Mouse (Mus musculus): ENCODE measurements at regions not wholly inside any gene's neighbourhood (a gene's known extent, or its start where the extent isn't known, plus 50 kb on each side); places are given as distances from the start of the nearest gene placed in this dataset.

- no peak for ATAC-seq (replicated peaks; ENCODE audit: low FRiP score, poor library complexity, severe bottlenecking)
These were observed 964.0 kb downstream of the Epha4 start for GRCm38 (mm10) chr1:76550876-76551275.

- ATAC-seq (replicated peaks; ENCODE audit: low FRiP score, poor library complexity, severe bottlenecking): no peak
These were observed 955.4 kb downstream of the Epha4 start for GRCm38 (mm10) chr1:76559441-76559840.

- no peak for ATAC-seq (replicated peaks; ENCODE audit: low FRiP score, poor library complexity, severe bottlenecking)
These were observed 939.4 kb downstream of the Epha4 start for GRCm38 (mm10) chr1:76575487-76575886.

- ATAC-seq (replicated peaks; ENCODE audit: low FRiP score, poor library complexity, severe bottlenecking): no peak
These were observed 929.0 kb downstream of the Epha4 start for GRCm38 (mm10) chr1:76585921-76586320.

- no peak for ATAC-seq (replicated peaks; ENCODE audit: low FRiP score, poor library complexity, severe bottlenecking)
These were observed 889.1 kb downstream of the Epha4 start for GRCm38 (mm10) chr1:76625831-76626230.

DNA sequence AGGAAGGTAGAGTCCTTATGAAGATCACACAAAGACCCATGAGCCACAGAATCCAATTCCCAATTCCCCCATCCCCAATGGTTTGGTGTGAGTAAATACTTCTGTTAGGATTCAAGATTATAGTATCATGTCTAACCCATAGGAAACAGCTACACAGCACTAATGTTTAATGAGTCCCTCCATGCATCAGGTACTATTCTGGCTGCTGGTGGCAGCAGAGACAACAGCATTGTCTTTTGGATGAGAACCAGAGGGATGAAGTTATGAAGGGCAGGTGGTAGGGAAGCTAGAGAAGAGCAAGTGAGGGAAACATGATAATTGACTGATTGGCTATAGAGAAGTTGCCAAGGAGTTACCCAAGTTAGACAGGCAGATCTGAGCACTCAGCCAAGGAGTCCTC lies 885.0 kb downstream of the Epha4 start:
- ATAC-seq (replicated peaks; ENCODE audit: low FRiP score, poor library complexity, severe bottlenecking): no peak

DNA sequence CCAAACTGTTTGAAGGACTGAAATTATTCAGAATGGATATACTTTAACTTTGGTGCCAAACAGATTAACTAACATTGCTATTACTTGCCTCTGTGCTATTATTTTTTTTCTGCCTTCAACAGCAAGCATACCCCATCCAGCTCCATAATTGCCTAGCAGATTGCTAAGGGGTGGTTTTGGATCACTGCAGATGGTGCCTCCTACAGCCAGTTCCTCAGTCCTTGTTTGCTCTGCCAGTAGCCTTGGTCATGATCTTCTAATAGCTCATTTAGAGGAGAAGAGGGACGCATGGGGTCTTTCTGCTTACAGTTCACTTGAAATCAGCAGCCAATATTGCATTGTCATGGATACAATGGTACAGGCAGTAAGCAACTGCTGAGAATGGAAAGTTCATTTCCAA lies 880.8 kb downstream of the Epha4 start:
- ATAC-seq (replicated peaks; ENCODE audit: low FRiP score, poor library complexity, severe bottlenecking): no peak

DNA sequence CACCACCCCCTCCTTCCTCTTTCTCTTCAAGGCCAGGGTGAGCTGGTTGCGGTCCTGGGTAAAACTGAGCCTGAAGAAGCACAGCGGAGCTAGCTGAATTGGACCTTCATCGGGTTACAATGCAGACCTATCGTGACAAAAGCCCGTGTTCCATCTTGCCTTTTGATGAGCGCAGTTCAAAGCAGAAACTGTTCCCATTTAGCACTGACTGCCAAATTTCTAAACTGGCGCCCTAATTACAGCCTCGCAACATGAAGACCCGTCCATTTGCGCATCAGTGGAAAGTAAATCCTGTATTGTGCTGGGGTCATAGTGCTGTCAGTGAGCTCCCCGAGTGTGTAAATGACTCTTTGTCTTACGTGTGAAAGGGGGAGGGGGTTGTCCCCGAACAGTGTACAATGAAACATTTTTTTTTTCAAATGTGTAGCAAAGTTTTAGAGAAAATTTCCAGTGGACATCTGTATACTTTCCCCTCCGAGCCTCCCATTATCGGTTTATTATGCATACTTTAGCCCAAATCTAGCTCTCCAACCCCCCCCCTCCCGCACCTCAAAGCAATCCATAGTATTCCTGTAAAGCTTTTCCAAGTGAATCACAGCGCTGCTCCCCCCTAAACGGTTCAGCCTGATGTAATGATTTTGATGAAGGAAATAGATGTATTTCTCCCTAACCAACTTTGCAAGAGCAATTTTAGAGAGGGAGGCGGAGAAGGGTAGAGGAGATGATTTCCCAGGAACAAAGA lies 877.4 kb downstream of the Epha4 start:
- no peak for ATAC-seq (replicated peaks; ENCODE audit: low FRiP score, poor library complexity, severe bottlenecking)

DNA sequence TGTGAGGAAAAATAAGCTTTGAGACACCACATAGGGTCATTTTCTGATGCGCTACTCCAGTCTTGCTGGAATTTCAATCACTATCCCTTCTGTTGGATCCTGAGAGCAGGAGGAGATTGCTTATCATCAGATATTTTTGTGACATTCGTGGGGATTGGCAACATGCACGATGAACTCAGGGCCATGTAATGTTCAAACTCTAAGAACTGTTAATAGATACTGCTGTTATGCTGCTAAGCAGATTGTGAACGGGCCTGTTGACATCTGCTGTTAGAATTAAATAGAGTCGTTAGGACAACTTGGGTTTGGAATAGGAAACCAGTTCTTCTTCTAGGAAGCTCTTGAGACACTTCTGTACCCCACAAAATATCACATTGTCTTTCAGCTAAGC lies 876.9 kb downstream of the Epha4 start:
- no peak for ATAC-seq (replicated peaks; ENCODE audit: low FRiP score, poor library complexity, severe bottlenecking)

GRCm38 (mm10) chr1:76641181-76641711 lies 873.6 kb downstream of the Epha4 start:
- ATAC-seq (replicated peaks; ENCODE audit: low FRiP score, poor library complexity, severe bottlenecking): no peak

DNA sequence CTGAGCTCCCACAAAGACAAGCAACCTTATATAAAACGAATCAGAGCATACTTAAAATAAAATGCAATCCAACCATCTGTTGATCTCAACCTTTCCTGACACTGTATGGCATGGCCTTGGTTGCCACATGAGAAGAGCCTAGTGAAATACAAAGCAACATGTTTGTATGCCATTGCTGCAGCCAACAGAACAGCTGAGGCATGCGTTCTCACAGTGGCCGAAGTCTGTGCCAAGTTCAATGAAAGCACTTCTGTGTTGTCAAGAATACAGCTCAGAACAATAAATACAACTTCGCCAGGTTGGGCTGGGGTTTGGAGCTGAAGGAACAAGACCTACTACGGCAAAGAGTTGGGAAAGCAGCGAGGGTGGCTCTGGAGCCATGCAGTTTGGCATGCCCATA lies 872.2 kb downstream of the Epha4 start:
- no peak for ATAC-seq (replicated peaks; ENCODE audit: low FRiP score, poor library complexity, severe bottlenecking)

DNA sequence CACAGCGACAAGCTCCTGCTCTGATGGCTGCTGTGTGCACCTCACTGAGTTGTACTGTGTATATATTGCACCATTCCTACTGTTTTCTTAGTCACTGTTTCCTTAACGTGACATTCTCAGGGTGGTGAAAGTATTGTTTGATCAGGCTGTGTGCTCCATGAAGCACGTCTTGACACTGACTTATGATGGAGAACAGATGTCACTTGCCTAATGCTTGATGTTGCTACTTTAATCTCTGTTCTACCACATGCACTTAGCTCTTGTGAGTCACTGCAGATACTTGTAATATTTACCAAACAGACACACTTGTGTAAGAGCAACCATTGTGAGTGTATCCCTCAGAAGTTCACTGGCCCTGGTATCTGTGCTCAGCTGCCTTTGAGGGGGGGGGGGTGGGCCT lies 870.0 kb downstream of the Epha4 start:
- ATAC-seq (replicated peaks; ENCODE audit: low FRiP score, poor library complexity, severe bottlenecking): no peak

- no peak for ATAC-seq (replicated peaks; ENCODE audit: low FRiP score, poor library complexity, severe bottlenecking)
These were observed 860.1 kb downstream of the Epha4 start for GRCm38 (mm10) chr1:76654826-76655225.

DNA sequence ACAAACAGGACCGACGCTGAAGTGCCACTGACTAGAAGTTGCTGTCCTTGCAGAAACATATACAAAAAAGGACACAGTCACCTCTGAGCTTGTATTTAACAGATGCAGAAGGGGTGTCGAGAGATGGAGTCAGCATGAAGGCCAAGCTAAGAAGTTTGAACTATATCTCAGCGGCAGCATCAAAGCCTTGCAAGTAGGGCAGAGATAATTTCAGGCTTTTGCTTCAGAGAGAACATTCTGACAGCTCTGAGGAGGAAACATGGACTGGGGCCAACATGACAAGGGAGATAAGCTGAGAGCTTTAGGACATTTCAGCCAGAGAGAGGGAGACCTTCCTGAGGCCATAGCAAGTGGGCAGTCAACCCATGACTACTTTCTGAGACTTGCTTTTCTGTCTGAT lies 856.7 kb downstream of the Epha4 start:
- no peak for ATAC-seq (replicated peaks; ENCODE audit: low FRiP score, poor library complexity, severe bottlenecking)

- no peak for ATAC-seq (replicated peaks; ENCODE audit: low FRiP score, poor library complexity, severe bottlenecking)
These were observed 854.7 kb downstream of the Epha4 start for GRCm38 (mm10) chr1:76660146-76660545.

GRCm38 (mm10) chr1:76664381-76664780 lies 850.5 kb downstream of the Epha4 start:
- ATAC-seq (replicated peaks; ENCODE audit: low FRiP score, poor library complexity, severe bottlenecking): no peak

DNA sequence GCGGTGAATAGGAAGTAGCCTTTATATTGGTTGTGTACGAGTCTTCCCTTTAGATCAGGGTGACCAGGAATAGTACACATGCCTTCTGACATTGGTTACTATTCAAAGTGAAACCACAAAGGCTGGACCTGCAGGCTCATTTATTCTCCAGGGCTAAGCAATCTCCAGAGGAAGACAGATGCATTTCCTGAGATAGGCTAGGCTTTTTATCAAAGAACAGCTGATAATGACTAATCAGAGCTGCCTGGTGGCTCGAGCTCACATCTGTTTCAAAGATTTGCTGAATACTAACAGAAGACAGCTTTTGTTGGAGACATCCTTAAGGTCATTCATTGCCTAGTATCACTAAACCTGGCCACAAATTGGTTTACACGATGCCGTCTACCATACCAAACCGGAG lies 838.1 kb downstream of the Epha4 start:
- ATAC-seq (replicated peaks; ENCODE audit: low FRiP score, poor library complexity, severe bottlenecking): no peak

DNA sequence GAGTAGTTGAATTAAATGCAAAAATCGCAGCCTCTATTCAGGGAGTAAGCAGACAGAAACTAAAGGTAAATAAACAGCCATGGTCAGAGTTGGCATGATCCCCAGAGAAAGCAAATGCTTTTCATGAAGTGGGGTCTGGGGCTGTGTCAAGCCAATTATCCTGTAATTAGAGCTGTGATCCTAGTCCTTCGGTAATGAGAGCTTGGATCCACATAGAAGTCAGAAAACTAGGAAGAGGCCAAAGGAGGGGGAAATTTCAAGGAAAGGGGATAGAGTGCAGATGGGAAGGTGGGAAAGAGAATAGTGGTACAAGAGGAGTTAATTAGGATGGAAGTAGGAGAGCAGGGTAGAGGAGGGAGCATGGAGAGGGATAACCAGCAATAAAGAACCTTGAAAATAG lies 809.3 kb downstream of the Epha4 start:
- ATAC-seq (replicated peaks; ENCODE audit: low FRiP score, poor library complexity, severe bottlenecking): no peak

DNA sequence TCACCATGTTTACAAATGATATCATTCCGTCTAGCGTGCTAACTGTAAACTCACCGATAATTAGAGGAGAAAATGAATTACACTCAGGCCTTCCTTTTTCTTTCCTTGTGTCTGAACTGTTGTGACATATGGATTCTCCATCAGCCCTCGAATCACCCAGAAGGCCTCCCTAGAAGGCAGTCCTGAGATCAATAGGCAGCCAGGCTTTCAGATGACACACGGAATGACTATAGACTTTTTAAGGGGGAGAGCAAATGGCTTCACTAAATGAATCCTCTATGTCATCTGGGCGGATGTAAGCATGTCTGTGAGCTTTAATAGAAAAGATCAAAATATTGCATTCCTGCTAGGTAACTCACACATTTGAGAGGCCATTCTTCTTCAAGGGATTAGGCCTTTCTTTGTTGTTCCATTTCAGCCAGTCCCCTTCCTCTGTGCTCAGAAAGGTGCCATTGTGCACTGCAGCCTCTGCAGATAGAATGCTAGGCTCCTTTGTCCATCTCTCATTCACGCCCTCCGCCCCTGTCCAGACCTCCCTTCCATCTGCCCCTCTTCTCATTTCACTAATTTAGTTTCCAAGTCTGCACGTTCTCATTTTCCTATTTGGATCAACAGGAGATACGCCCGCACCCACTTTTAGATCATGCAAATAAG lies 797.1 kb downstream of the Epha4 start:
- no peak for ATAC-seq (replicated peaks; ENCODE audit: low FRiP score, poor library complexity, severe bottlenecking)

GRCm38 (mm10) chr1:76724453-76724852 lies 790.4 kb downstream of the Epha4 start:
- no peak for ATAC-seq (replicated peaks; ENCODE audit: low FRiP score, poor library complexity, severe bottlenecking)

- ATAC-seq (replicated peaks; ENCODE audit: low FRiP score, poor library complexity, severe bottlenecking): no peak
These were observed 777.9 kb downstream of the Epha4 start for GRCm38 (mm10) chr1:76737003-76737402.
